Mouse (Mus musculus) testis, adult 2 months (tissue): ENCODE results near the gene Palld. TPM values are rescaled to one million over a fixed set of nuclear protein-coding genes. Genes with fewer than 3 reads are reported as not detected.

ENCODE experiments used
- H3K27ac ChIP-seq: fragments of 200-500 bp; 2 replicates; pipeline ENCODE4 v1.5.1; 2012; ENCODE audit warnings: low read depth, low read length; ENCODE audit not compliant: control insufficient read depth, insufficient read depth
- H3K27me3 ChIP-seq: fragments of 200-500 bp; 2 replicates; pipeline ENCODE4 v1.6.1; 2012; ENCODE audit warnings: mild to moderate bottlenecking, low read length, moderate library complexity; ENCODE audit not compliant: control insufficient read depth, insufficient read depth
- H3K36me3 ChIP-seq: fragments of 200-500 bp; 2 replicates; pipeline ENCODE4 v1.6.1; 2012; ENCODE audit warnings: mild to moderate bottlenecking, low read length; ENCODE audit not compliant: control insufficient read depth, insufficient read depth
- H3K4me1 ChIP-seq: fragments of 200-500 bp; 2 replicates; pipeline ENCODE4 v1.6.1; 2012; ENCODE audit warnings: low read length; ENCODE audit not compliant: control insufficient read depth, insufficient read depth
- H3K4me3 ChIP-seq: fragments of 200-500 bp; 2 replicates; pipeline ENCODE4 v1.5.1; 2012; ENCODE audit warnings: low read depth, mild to moderate bottlenecking, low read length, moderate library complexity, mixed read lengths; ENCODE audit not compliant: control insufficient read depth
- CTCF ChIP-seq: fragments of 200-500 bp; IDR thresholded peaks from 2 replicates; pipeline ENCODE4 v1.5.1; 2012; ENCODE audit warnings: low read depth, mild to moderate bottlenecking, inconsistent platforms, low read length, moderate library complexity; ENCODE audit not compliant: control insufficient read depth, insufficient read depth, insufficient replicate concordance
- POLR2A ChIP-seq: fragments of 200-500 bp; IDR thresholded peaks from 2 replicates; pipeline ENCODE4 v1.6.1; 2012; ENCODE audit warnings: low read depth, mild to moderate bottlenecking, inconsistent platforms, low read length, moderate library complexity; ENCODE audit not compliant: control insufficient read depth
- polyA plus RNA-seq: library from polyadenylated mRNA; depleted of rRNA; stranded (reverse); fragments of >200 nt; gene quantifications from 2 replicates; pipeline ENCODE4 v1.2.3, GENCODE M21; 2012

Gene Palld
- polyA plus RNA-seq, 1 experiment = 7.8 TPM

- H3K27ac ChIP-seq = no peak overlapping the region
- H3K4me1 ChIP-seq = no peaks in the 10 kb centered on the region
- no peak overlapping the region for H3K4me3 ChIP-seq
- no peak for TF ChIP-seq POLR2A
- no peak for TF ChIP-seq CTCF
- H3K36me3 ChIP-seq = no peaks in the 10 kb centered on the region
- no peaks in the 10 kb centered on the region for H3K27me3 ChIP-seq
Measured at GRCm38 (mm10) chr8:61734164-61734563, 168.3 kb downstream of the Palld start.

GRCm38 (mm10) chr8:61732184-61732583, 170.3 kb downstream of the Palld start:
- no peaks in the 10 kb centered on the region for H3K27me3 ChIP-seq
- no peak overlapping the region for H3K4me3 ChIP-seq
- TF ChIP-seq CTCF (no peak), POLR2A (no peak)
- no peaks in the 10 kb centered on the region for H3K36me3 ChIP-seq
- no peaks in the 10 kb centered on the region for H3K4me1 ChIP-seq
- no peak overlapping the region for H3K27ac ChIP-seq

GRCm38 (mm10) chr8:61731306-61732088, 171.0 kb downstream of the Palld start:
- H3K27ac ChIP-seq = no peak overlapping the region
- no peaks in the 10 kb centered on the region for H3K4me1 ChIP-seq
- no peak for TF ChIP-seq POLR2A
- no peak for TF ChIP-seq CTCF
- no peak overlapping the region for H3K4me3 ChIP-seq
- no peaks in the 10 kb centered on the region for H3K36me3 ChIP-seq
- H3K27me3 ChIP-seq = no peaks in the 10 kb centered on the region

- TF ChIP-seq CTCF (no peak), POLR2A (no peak)
- H3K4me1 ChIP-seq = no peaks in the 10 kb centered on the region
- no peak overlapping the region for H3K4me3 ChIP-seq
- no peak overlapping the region for H3K27ac ChIP-seq
- no peaks in the 10 kb centered on the region for H3K27me3 ChIP-seq
- H3K36me3 ChIP-seq = no peaks in the 10 kb centered on the region
Measured at GRCm38 (mm10) chr8:61730669-61731068, 171.8 kb downstream of the Palld start.

GRCm38 (mm10) chr8:61725306-61726017, 177.0 kb downstream of the Palld start:
- TF ChIP-seq CTCF = no peak
- TF ChIP-seq POLR2A = no peak
- no peak overlapping the region for H3K4me3 ChIP-seq
- H3K36me3 ChIP-seq = no peaks in the 10 kb centered on the region
- no peaks in the 10 kb centered on the region for H3K4me1 ChIP-seq
- no peak overlapping the region for H3K27ac ChIP-seq
- H3K27me3 ChIP-seq = no peaks in the 10 kb centered on the region

GRCm38 (mm10) chr8:61722226-61722625, 180.3 kb downstream of the Palld start:
- no peaks in the 10 kb centered on the region for H3K4me1 ChIP-seq
- no peak overlapping the region for H3K27ac ChIP-seq
- no peak for TF ChIP-seq CTCF
- no peak for TF ChIP-seq POLR2A
- no peak overlapping the region for H3K4me3 ChIP-seq
- no peaks in the 10 kb centered on the region for H3K36me3 ChIP-seq
- no peaks in the 10 kb centered on the region for H3K27me3 ChIP-seq

GRCm38 (mm10) chr8:61715351-61716125, 187.0 kb downstream of the Palld start:
- peaks cover 9% of the 10 kb centered on the region for H3K4me1 ChIP-seq
- no peaks in the 10 kb centered on the region for H3K27me3 ChIP-seq
- H3K4me3 ChIP-seq = no peak overlapping the region
- TF ChIP-seq POLR2A = no peak
- TF ChIP-seq CTCF = no peak
- no peaks in the 10 kb centered on the region for H3K36me3 ChIP-seq
- no peak overlapping the region for H3K27ac ChIP-seq
